19 mouse cellular contexts compared by ENCODE assay signal in the genomic region with DNA sequence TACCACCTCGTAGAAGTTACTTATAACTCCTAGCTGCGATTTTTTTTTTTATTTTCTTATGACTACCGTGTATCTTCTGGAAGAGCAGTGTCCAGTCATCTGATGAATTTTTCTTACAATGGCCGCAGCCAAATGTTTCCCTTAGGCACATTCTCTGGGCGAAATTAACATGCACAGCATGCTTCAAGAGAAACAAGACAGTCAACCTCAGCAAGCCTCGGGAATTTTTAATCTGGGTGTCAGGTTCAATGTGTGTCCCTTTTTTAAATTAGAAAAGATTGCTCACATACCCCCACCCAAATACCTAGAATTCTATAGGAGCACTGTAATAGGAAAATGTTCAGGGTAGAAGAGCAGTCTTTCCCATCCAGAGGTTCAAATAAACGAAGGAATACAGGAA.
DNase-seq lines count a peak whose midpoint lies in the region; ATAC-seq and TF ChIP-seq lines count a peak whose summit lies in the region.
"Had no signal": no experiment of that assay in that cellular context is flagged by ENCODE, and none has a peak within 500 bp of the region (broad histone marks: within the 10 kb centered on the region; RNA-seq: fewer than 3 reads in every experiment).

No protein-coding gene starts in this region.

- no peak for TF ChIP-seq RAD21 in CH12.LX (IDR thresholded peaks at IDR 0.05; ENCODE audit: low read depth, low read length)

- H3K4me3 ChIP-seq in hindbrain, postnatal 0 days (ENCODE audit: low read length), result no peak overlapping the region
- H3K4me3 ChIP-seq in hindbrain, embryonic 10.5 days, result no peak overlapping the region
- H3K4me3 ChIP-seq in CH12.LX (replicated peaks in 1 of 3; ENCODE audit: low read depth in 2 of 3, low read length in 2 of 3, poor library complexity in 1 of 3) (peak overlapping the region in 1 of 3 experiments; percentile 46), myocyte (no peak overlapping the region)
- H3K4me3 ChIP-seq: embryonic facial prominence, embryonic 15.5 days; forebrain, embryonic 15.5 days; heart, embryonic 10.5 days; hindbrain, embryonic 15.5 days had no signal

- TF ChIP-seq EP300 in CH12.LX (IDR thresholded peaks at IDR 0.05; ENCODE audit: low read length), result no peak

- TF ChIP-seq CTCF in hindbrain, postnatal 0 days (IDR thresholded peaks at IDR 0.05; ENCODE audit: low read depth), result no peak
- no peak for TF ChIP-seq CTCF in CH12.LX (conservative IDR thresholded peaks at IDR 0.05 in 1 of 2, IDR thresholded peaks at IDR 0.05 in 1 of 2; ENCODE audit: low read depth in 2 of 2, low read length in 2 of 2)

- H3K9ac ChIP-seq in hindbrain, postnatal 0 days (replicated peaks; ENCODE audit: low read length), result no peak overlapping the region
- peak overlapping the region; percentile 82 for H3K9ac ChIP-seq in CH12.LX (ENCODE audit: insufficient read depth, low read depth)
- H3K9ac ChIP-seq: embryonic facial prominence, embryonic 15.5 days; forebrain, embryonic 15.5 days; hindbrain, embryonic 15.5 days had no signal

- TF ChIP-seq POLR2A in CH12.LX (IDR thresholded peaks at IDR 0.05; ENCODE audit: low read depth, low read length) (no peak), myocyte (IDR thresholded peaks at IDR 0.05; ENCODE audit: insufficient read length, low read depth) (no peak)

- no peak for ATAC-seq in hindbrain, postnatal 0 days
- ATAC-seq: activated CD4-positive, CD25-positive, alpha-beta regulatory T cell, adult 4 months; inflammation-experienced regulatory T-cells, adult 6 months had no signal

- H3K79me2 ChIP-seq in CH12.LX (replicated peaks; ENCODE audit: control insufficient read depth, extremely low read depth, insufficient read depth, poor library complexity, severe bottlenecking) (no peaks in the 10 kb centered on the region), myocyte (ENCODE audit: control insufficient read depth, insufficient read depth) (no peaks in the 10 kb centered on the region)

- no peak overlapping the region for H3ac ChIP-seq in myocyte (ENCODE audit: control insufficient read depth, insufficient read length)

- peak; percentile 30 for DNase-seq in hindbrain, postnatal 0 days (ENCODE audit: low spot score)
- no peak for DNase-seq in hindbrain, embryonic 10.5 days (ENCODE audit: low spot score)
- DNase-seq in CH12.LX (ENCODE audit: extremely low read depth) (no peak), R1 (ENCODE audit: low read depth, low spot score) (peak; percentile 57)
- DNase-seq in spleen, postnatal 4 days (ENCODE audit: low spot score in 2 of 2), result no peak
- DNase-seq: adrenal gland, postnatal 14 days; cerebellum, adult 18-20 months; cerebellum, adult 9-11 months; cerebellum, postnatal 36 days; heart, adult 18-20 months; heart, postnatal 10 days; heart, postnatal 4 days had no signal

- WGBS in hindbrain, postnatal 0 days, result 42% methylated on average over 7 of the region's 7 CpGs
- WGBS in hindbrain, embryonic 10.5 days, result 62% methylated on average over 7 of the region's 7 CpGs

- dilution Hi-C loops in CH12.LX (cut with MboI; ENCODE audit: extremely low pct_ligation_motif_present, extremely low pct_unique_long_range_greater_than_20kb, low sequenced_read_pairs), result no loop called here

- H3K4me1 ChIP-seq in hindbrain, postnatal 0 days (ENCODE audit: insufficient read depth, low read length), result peaks cover 9% of the 10 kb centered on the region; the same call in 1 of the 2 replicates
- peaks cover 13% of the 10 kb centered on the region for H3K4me1 ChIP-seq in hindbrain, embryonic 10.5 days (replicated peaks)
- peaks cover 0 to 14% of the 10 kb centered on the region in 2 experiments; a peak in 2 of 4 replicates for H3K4me1 ChIP-seq in CH12.LX (ENCODE audit: control insufficient read depth in 1 of 2, insufficient read depth in 2 of 2)
- H3K4me1 ChIP-seq: heart, embryonic 10.5 days had no signal

- peak overlapping the region; percentile 16; the same call in 1 of the 2 replicates for H3K27ac ChIP-seq in hindbrain, postnatal 0 days
- no peak overlapping the region for H3K27ac ChIP-seq in hindbrain, embryonic 10.5 days
- no peak overlapping the region for H3K27ac ChIP-seq in CH12.LX (ENCODE audit: insufficient read depth, low read depth)
- H3K27ac ChIP-seq: embryonic facial prominence, embryonic 15.5 days; forebrain, embryonic 15.5 days; heart, embryonic 10.5 days; hindbrain, embryonic 15.5 days had no signal

- in situ Hi-C loops in CH12.LX (cut with MboI; ENCODE audit: low pct_ligation_motif_present, low pct_unique_long_range_greater_than_20kb, low sequenced_read_pairs), result no loop called here

- H3K4me2 ChIP-seq in hindbrain, postnatal 0 days (ENCODE audit: low read depth, low read length), result no peak overlapping the region
- H3K4me2 ChIP-seq in CH12.LX (ENCODE audit: insufficient read depth, low read depth, poor library complexity, severe bottlenecking) (peak overlapping the region; percentile 94), myocyte (ENCODE audit: low read depth) (peak overlapping the region; percentile 46)
- H3K4me2 ChIP-seq: forebrain, embryonic 15.5 days; hindbrain, embryonic 15.5 days had no signal

- H3K36me3 ChIP-seq in hindbrain, postnatal 0 days (ENCODE audit: insufficient read depth, low read length), result no peaks in the 10 kb centered on the region
- H3K36me3 ChIP-seq in hindbrain, embryonic 10.5 days, result no peaks in the 10 kb centered on the region
- no peaks in the 10 kb centered on the region for H3K36me3 ChIP-seq in CH12.LX (replicated peaks in 1 of 2; ENCODE audit: control insufficient read depth in 1 of 2, insufficient read depth in 1 of 2, low read length in 1 of 2)
- H3K36me3 ChIP-seq in myocyte (ENCODE audit: control insufficient read depth, insufficient read depth), result no peaks in the 10 kb centered on the region
- H3K36me3 ChIP-seq: embryonic facial prominence, embryonic 15.5 days; forebrain, embryonic 15.5 days; heart, embryonic 10.5 days; hindbrain, embryonic 15.5 days had no signal

- no peaks in the 10 kb centered on the region for H3K27me3 ChIP-seq in hindbrain, postnatal 0 days (ENCODE audit: insufficient read depth, low read length)
- peaks cover 9% of the 10 kb centered on the region; the same call in 1 of the 2 replicates for H3K27me3 ChIP-seq in hindbrain, embryonic 10.5 days (ENCODE audit: insufficient read depth, poor library complexity, severe bottlenecking)
- H3K27me3 ChIP-seq in CH12.LX (replicated peaks), result no peaks in the 10 kb centered on the region
- H3K27me3 ChIP-seq in myocyte (ENCODE audit: control insufficient read depth, insufficient read depth, insufficient read length), result peaks cover 4% of the 10 kb centered on the region
- H3K27me3 ChIP-seq: embryonic facial prominence, embryonic 15.5 days; forebrain, embryonic 15.5 days; hindbrain, embryonic 15.5 days had no signal

- H3K9me3 ChIP-seq in hindbrain, postnatal 0 days (ENCODE audit: low read length), result no peaks in the 10 kb centered on the region
- H3K9me3 ChIP-seq in hindbrain, embryonic 10.5 days, result no peaks in the 10 kb centered on the region
- no peaks in the 10 kb centered on the region for H3K9me3 ChIP-seq in CH12.LX (replicated peaks; ENCODE audit: low read length)
- H3K9me3 ChIP-seq: embryonic facial prominence, embryonic 15.5 days; forebrain, embryonic 15.5 days; heart, embryonic 10.5 days; hindbrain, embryonic 15.5 days had no signal

TF ChIP-seq in CH12.LX, 34 proteins besides CTCF, POLR2A, EP300 and RAD21:
- TF ChIP-seq KAT2A (IDR thresholded peaks at IDR 0.05; ENCODE audit: insufficient replicate concordance, low read length) (no peak), CHD2 (IDR thresholded peaks at IDR 0.05; ENCODE audit: low read length) (no peak), BHLHE40 (IDR thresholded peaks at IDR 0.05; ENCODE audit: low read depth, low read length) (no peak), MAX (IDR thresholded peaks at IDR 0.05; ENCODE audit: low read length) (no peak), ZC3H11A (IDR thresholded peaks at IDR 0.05; ENCODE audit: low read depth, low read length) (no peak), NELFE (IDR thresholded peaks at IDR 0.05; ENCODE audit: low read depth, low read length) (no peak), TBP (conservative IDR thresholded peaks at IDR 0.05; ENCODE audit: low read depth, low read length) (no peak), IRF4 (IDR thresholded peaks at IDR 0.05; ENCODE audit: low read depth, low read length) (no peak), ELF1 (IDR thresholded peaks at IDR 0.05; ENCODE audit: low read depth, low read length) (no peak), MAFK (IDR thresholded peaks at IDR 0.05; ENCODE audit: insufficient replicate concordance, low read length) (no peak)

TF ChIP-seq in myocyte, 11 proteins besides CTCF, POLR2A, EP300 and RAD21:
- TF ChIP-seq TCF3 (IDR thresholded peaks at IDR 0.05; ENCODE audit: insufficient read length, low read depth) (no peak), POLR2AphosphoS2 (IDR thresholded peaks at IDR 0.05; ENCODE audit: insufficient read length, low read depth) (no peak), TCF12 (IDR thresholded peaks at IDR 0.05; ENCODE audit: insufficient read depth, poor library complexity, severe bottlenecking) (no peak), E2F4 (IDR thresholded peaks at IDR 0.05; ENCODE audit: insufficient read depth) (no peak), MAX (IDR thresholded peaks at IDR 0.05; ENCODE audit: low read depth) (no peak), MYOD1 (IDR thresholded peaks at IDR 0.05; ENCODE audit: control insufficient read depth in 1 of 3, insufficient read length in 2 of 3, low read depth in 2 of 3) (no peak)

Comparison
In these comparisons a context has a peak if more than half of its experiments do, and no peak if none do; other contexts are left out.
1. DNase-seq: peak in hindbrain, postnatal 0 days (single experiment) and R1 (single experiment); none in hindbrain, embryonic 10.5 days (single experiment), CH12.LX (single experiment) and spleen, postnatal 4 days (0 of 2).